Mouse (Mus musculus): ENCODE results near the gene Slc15a3.

DNA sequence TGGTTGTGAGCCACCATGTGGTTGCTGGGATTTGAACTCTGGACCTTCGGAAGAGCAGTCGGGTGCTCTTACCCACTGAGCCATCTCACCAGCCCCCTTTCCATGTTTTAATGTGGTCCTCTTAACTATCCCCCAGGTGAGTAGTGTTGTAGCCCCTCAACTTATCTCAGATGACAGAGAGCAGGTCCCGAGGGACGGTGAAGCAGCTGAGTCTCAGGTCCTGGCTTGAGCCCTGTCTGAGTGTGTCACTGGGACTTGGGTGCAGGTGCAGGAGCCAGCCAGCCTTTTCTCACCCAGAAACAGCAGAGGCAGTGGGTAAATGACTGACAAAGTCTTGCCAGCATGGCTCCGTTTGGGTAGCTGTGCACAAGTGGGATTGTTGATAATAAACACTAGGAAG lies 4.7 kb downstream of the Slc15a3 start:
- TF ChIP-seq CTCF (IDR thresholded peaks at IDR 0.05; ENCODE audit: low read depth) = no peak
- no peak for TF ChIP-seq EP300 (IDR thresholded peaks at IDR 0.05; ENCODE audit: low read depth)
